Mouse (Mus musculus) lung, embryonic 14.5 days (tissue): Measurements from ENCODE around the gene Tgoln1. TPM values are rescaled to one million over a fixed set of nuclear protein-coding genes. Genes with fewer than 3 reads are reported as not detected.

Experiments used
- ATAC-seq: fragments of 200-750 bp; cut with Nextera tagmentation; 2 replicates; pipeline ENCODE4 v1.8.0; 2017; ENCODE audit warnings: mild to moderate bottlenecking, moderate TSS enrichment, moderate library complexity; ENCODE audit not compliant: insufficient read depth
- DNase-seq: peaks from one replicate; pipeline ENCODE4 v3.0.0-alpha.2; 2015
- H3K27ac ChIP-seq: fragments of 300-500 bp; sonication (generic); 2 replicates; pipeline ENCODE4 v1.5.1; 2014; ENCODE audit warnings: low read depth, mild to moderate bottlenecking, moderate library complexity
- H3K27me3 ChIP-seq: fragments of 300-500 bp; sonication (generic); 2 replicates; pipeline ENCODE4 v1.6.1; 2014; ENCODE audit warnings: low read length, control low read depth; ENCODE audit not compliant: insufficient read depth
- H3K36me3 ChIP-seq: fragments of 300-500 bp; sonication (generic); 2 replicates; pipeline ENCODE4 v1.6.1; 2014; ENCODE audit warnings: control low read depth; ENCODE audit not compliant: insufficient read depth
- H3K4me1 ChIP-seq: fragments of 300-500 bp; sonication (generic); 2 replicates; pipeline ENCODE4 v1.6.1; 2014; ENCODE audit warnings: antibody characterized with exemption, control low read depth; ENCODE audit not compliant: insufficient read depth
- H3K4me2 ChIP-seq: fragments of 300-500 bp; sonication (generic); 2 replicates; pipeline ENCODE4 v1.6.1; 2014; ENCODE audit warnings: mild to moderate bottlenecking
- H3K4me3 ChIP-seq: fragments of 300-500 bp; sonication (generic); 2 replicates; pipeline ENCODE4 v1.5.1; 2014; ENCODE audit warnings: low read depth, low read length
- H3K9ac ChIP-seq: fragments of 300-500 bp; sonication (generic); 2 replicates; pipeline ENCODE4 v1.6.1; 2014
- H3K9me3 ChIP-seq: fragments of 300-500 bp; sonication (generic); 2 replicates; pipeline ENCODE4 v1.6.1; 2016; ENCODE audit warnings: low read depth, low read length, control low read depth
- CTCF ChIP-seq: IDR thresholded peaks from 2 replicates; pipeline ENCODE4 v1.5.1; 2016; ENCODE audit warnings: antibody characterized with exemption, low read depth
- WGBS: fragments of 180-500 bp; shearing (Covaris S2); extraction: QIAGEN DNeasy Blood & Tissue Kit; methylation state at CpG from one replicate; pipeline ENCODE4 v1.1.7; 2014; 5-methylcytosine and 5-hydroxymethylcytosine counted together
- polyA plus RNA-seq: library from polyadenylated mRNA; unstranded; fragments of >200 nt; fragmentation: Nextera tagmentation; extraction: Ambion mirVana; gene quantifications from 2 replicates; pipeline ENCODE4 v1.2.1, GENCODE M21; 2014

Gene Tgoln1
- polyA plus RNA-seq, 1 experiment from 2014 or later: 40.4 TPM

DNA sequence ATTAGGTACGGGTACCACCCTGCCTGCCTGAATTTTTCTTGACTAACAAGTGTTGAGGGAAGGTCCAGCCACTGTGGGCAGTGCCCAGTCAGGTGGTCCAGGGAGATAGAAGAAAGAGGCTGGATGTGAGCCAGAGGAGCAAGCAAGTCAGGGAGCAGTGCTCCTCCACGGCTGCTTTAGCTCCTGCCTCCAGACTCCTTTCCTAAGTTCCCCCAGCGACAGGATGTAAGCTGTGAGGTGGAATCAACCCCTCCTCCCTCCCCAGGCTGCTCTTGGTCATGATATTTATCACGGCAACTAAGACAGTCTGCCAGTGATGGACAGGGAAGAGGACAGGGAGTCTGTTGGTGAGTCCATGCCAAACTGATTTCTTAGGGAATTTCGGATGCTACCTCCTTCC, 22.9 kb downstream of the Tgoln1 start:
- Histone ChIP-seq H3K9me3 (no peaks in the 10 kb centered on the region), H3K4me3 (no peak overlapping the region), H3K27ac (no peak overlapping the region), H3K4me2 (no peak overlapping the region), H3K9ac (no peak overlapping the region), H3K36me3 (0 out of 2 replicates have a peak, but pooled peaks cover 2% of the 10 kb centered on the region), H3K27me3 (no peaks in the 10 kb centered on the region), H3K4me1 (0 out of 2 replicates have a peak, but pooled peaks cover 3% of the 10 kb centered on the region)
- 48% methylated on average over 5 of the region's 5 CpGs for WGBS
- ATAC-seq (no peak), DNase-seq (no peak)
- TF ChIP-seq CTCF: no peak

GRCm38 (mm10) chr6:72593011-72593803, 23.6 kb downstream of the Tgoln1 start:
- Histone ChIP-seq H3K27me3 (no peaks in the 10 kb centered on the region), H3K9ac (no peak overlapping the region), H3K9me3 (no peaks in the 10 kb centered on the region), H3K27ac (no peak overlapping the region), H3K36me3 (0 out of 2 replicates have a peak, but pooled peaks cover 2% of the 10 kb centered on the region), H3K4me2 (no peak overlapping the region), H3K4me1 (0 out of 2 replicates have a peak, but pooled peaks cover 3% of the 10 kb centered on the region), H3K4me3 (no peak overlapping the region)
- TF ChIP-seq CTCF: no peak
- ATAC-seq (no peak), DNase-seq (no peak)
- 77% methylated on average over 6 of the region's 6 CpGs for WGBS

GRCm38 (mm10) chr6:72590111-72590510, 26.7 kb downstream of the Tgoln1 start:
- DNase-seq (no peak), ATAC-seq (no peak)
- Histone ChIP-seq H3K9me3 (no peaks in the 10 kb centered on the region), H3K27ac (no peak overlapping the region), H3K36me3 (0 out of 2 replicates have a peak, but pooled peaks cover 2% of the 10 kb centered on the region), H3K9ac (no peak overlapping the region), H3K27me3 (no peaks in the 10 kb centered on the region), H3K4me3 (no peak overlapping the region), H3K4me2 (no peak overlapping the region), H3K4me1 (no peaks in the 10 kb centered on the region)
- TF ChIP-seq CTCF: no peak

GRCm38 (mm10) chr6:72588307-72588706, 28.5 kb downstream of the Tgoln1 start:
- H3K4me3 ChIP-seq: no peak overlapping the region
- no peaks in the 10 kb centered on the region for H3K27me3 ChIP-seq
- no peak for DNase-seq
- TF ChIP-seq CTCF: no peak
- ATAC-seq: no peak
- H3K9ac ChIP-seq: no peak overlapping the region
- no peaks in the 10 kb centered on the region for H3K4me1 ChIP-seq
- H3K4me2 ChIP-seq: no peak overlapping the region
- H3K9me3 ChIP-seq: no peaks in the 10 kb centered on the region
- H3K36me3 ChIP-seq: no peaks in the 10 kb centered on the region
- no peak overlapping the region for H3K27ac ChIP-seq

DNA sequence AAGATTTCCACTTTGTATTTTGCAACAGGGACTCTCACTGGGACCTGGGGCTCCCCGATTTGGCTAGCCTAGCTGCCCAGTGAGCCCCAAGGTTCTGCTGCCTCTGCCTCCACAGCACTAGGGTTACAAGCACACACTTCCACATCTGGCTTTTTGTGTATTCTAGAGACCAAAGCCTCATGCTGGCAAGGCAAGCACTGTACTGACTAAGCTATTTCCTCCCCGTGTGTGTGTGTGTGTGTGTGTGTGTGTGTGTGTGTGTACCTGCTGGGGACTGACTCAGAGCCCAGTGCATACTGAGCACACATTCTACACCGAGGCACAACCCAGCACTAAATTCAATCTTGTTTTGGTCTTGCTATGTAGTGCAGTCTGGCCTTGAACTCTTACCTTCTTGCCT, 30.1 kb downstream of the Tgoln1 start:
- H3K9me3 ChIP-seq: no peaks in the 10 kb centered on the region
- H3K27ac ChIP-seq: no peak overlapping the region
- WGBS: 79% methylated on average over 3 of the region's 3 CpGs
- DNase-seq (no peak), ATAC-seq (no peak)
- no peak overlapping the region for H3K4me3 ChIP-seq
- H3K27me3 ChIP-seq: no peaks in the 10 kb centered on the region
- no peaks in the 10 kb centered on the region for H3K36me3 ChIP-seq
- no peaks in the 10 kb centered on the region for H3K4me1 ChIP-seq
- H3K4me2 ChIP-seq: no peak overlapping the region
- H3K9ac ChIP-seq: no peak overlapping the region
- TF ChIP-seq CTCF: no peak

DNA sequence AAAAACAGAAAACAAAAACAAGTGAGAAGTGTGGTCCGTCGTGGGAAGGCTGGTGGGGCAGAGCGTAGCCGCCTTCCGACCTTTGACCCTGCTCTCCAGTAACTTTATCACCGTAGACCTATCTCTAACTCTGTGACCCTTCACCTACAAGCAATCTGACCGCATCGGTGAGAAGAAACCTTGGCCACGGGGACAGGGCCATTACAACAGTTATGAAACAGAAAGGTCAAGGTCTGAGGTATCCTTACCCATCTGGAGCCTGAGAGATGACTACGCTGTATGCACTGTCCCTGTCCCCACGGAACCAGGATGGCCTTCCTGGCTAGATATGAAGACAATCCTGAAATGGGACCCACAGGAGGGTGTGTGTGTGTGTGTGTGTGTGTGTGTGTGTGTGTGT, 32.6 kb downstream of the Tgoln1 start:
- WGBS: 58% methylated on average over 11 of the region's 11 CpGs
- Histone ChIP-seq H3K36me3 (0 out of 2 replicates have a peak, but pooled peaks cover 6% of the 10 kb centered on the region), H3K4me2 (no peak overlapping the region), H3K27ac (no peak overlapping the region), H3K9ac (no peak overlapping the region), H3K4me1 (no peaks in the 10 kb centered on the region), H3K9me3 (no peaks in the 10 kb centered on the region), H3K4me3 (no peak overlapping the region), H3K27me3 (no peaks in the 10 kb centered on the region)
- DNase-seq: no peak
- no peak for ATAC-seq
- no peak for TF ChIP-seq CTCF

DNA sequence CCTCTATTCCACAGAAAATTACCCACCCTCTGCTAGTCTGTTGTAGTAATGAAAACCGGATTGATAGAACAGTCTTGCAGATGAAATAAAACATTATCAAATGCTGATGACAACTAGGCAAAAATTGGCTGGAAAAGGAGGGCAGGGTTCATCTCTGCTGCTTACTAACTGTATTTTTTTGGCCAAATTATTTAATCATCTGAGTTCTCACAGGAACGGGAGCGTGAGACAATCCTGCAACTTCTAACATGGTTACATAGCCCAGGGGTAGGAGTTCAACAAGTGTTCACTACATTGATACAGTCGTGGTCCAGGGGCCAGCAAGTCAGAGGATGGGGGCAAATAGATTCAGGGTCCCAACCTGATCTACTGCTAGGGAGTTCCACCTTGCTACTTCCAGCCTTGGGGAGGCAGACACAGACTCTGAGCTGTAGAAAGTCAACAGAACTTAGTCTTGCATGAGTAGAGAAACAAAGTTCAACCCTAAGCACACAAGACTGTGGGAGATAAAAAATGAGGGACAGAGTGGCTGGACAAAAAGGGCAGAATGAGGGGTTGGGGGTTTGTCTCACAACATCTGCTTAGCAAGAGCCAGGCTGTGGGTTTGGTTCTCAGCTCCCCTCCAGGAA, 33.5 kb downstream of the Tgoln1 start:
- ATAC-seq (no peak), DNase-seq (no peak)
- no peak overlapping the region for H3K4me3 ChIP-seq
- no peak for TF ChIP-seq CTCF
- H3K27me3 ChIP-seq: no peaks in the 10 kb centered on the region
- no peak overlapping the region for H3K9ac ChIP-seq
- H3K4me2 ChIP-seq: no peak overlapping the region
- H3K9me3 ChIP-seq: no peaks in the 10 kb centered on the region
- no peaks in the 10 kb centered on the region for H3K4me1 ChIP-seq
- 0 out of 2 replicates have a peak, but pooled peaks cover 6% of the 10 kb centered on the region for H3K36me3 ChIP-seq
- H3K27ac ChIP-seq: no peak overlapping the region
- WGBS: 84% methylated on average over 4 of the region's 4 CpGs
